Mouse (Mus musculus): ENCODE measurements around the gene Cfd. TPM values are rescaled to one million over a fixed set of nuclear protein-coding genes. Genes with fewer than 3 reads are reported as not detected.

Gene Cfd
- total and polyA plus RNA-seq, 3 experiments: 0.26 TPM; not detected in 2

GRCm38 (mm10) chr10:79926491-79927323, 36.1 kb downstream of the Cfd start, which contains the start of gene Arid3a (continued):
- TF ChIP-seq NRF1 (IDR thresholded peaks at IDR 0.05; ENCODE audit: low read depth, low read length): peak; percentile 81
- TF ChIP-seq USF1 (IDR thresholded peaks at IDR 0.05; ENCODE audit: low read depth, low read length): peak; percentile 37; the same call in 1 of the 2 replicates
- 0 out of 2 replicates have a peak, but pooled peaks have one; percentile 3 for TF ChIP-seq CHD1 (IDR thresholded peaks at IDR 0.05; ENCODE audit: low read depth, low read length)
- peak; percentile 86; the same call in 1 of the 2 replicates for TF ChIP-seq E2F4 (IDR thresholded peaks at IDR 0.05; ENCODE audit: insufficient replicate concordance, low read depth, low read length)
- peak; percentile 69; the same call in 1 of the 2 replicates for TF ChIP-seq POLR2AphosphoS2 (IDR thresholded peaks at IDR 0.05; ENCODE audit: low read depth, low read length)
- TF ChIP-seq ZKSCAN1 (IDR thresholded peaks at IDR 0.05; ENCODE audit: borderline replicate concordance, low read depth, low read length): no peak
- TF ChIP-seq TCF12 (IDR thresholded peaks at IDR 0.05; ENCODE audit: low read depth, low read length): peak; percentile 94
- TF ChIP-seq JUND (conservative IDR thresholded peaks at IDR 0.05; ENCODE audit: low read depth, low read length): no peak
- peak; percentile 80 for TF ChIP-seq MXI1 (IDR thresholded peaks at IDR 0.05; ENCODE audit: low read depth, low read length)
- no peak for TF ChIP-seq ZNF384 (IDR thresholded peaks at IDR 0.05; ENCODE audit: low read depth, low read length)
- TF ChIP-seq SMC3 (IDR thresholded peaks at IDR 0.05; ENCODE audit: low read depth, low read length): peak; percentile 26
- peak; percentile 69 for TF ChIP-seq POLR2A (IDR thresholded peaks at IDR 0.05; ENCODE audit: low read depth, low read length)
- TF ChIP-seq CTCF (conservative IDR thresholded peaks at IDR 0.05 in 1 of 2, IDR thresholded peaks at IDR 0.05 in 1 of 2; ENCODE audit: low read depth in 2 of 2, low read length in 2 of 2): no peak
- no peak for TF ChIP-seq ZC3H11A (IDR thresholded peaks at IDR 0.05; ENCODE audit: low read depth, low read length)
- peak; percentile 83 for TF ChIP-seq ETS1 (conservative IDR thresholded peaks at IDR 0.05; ENCODE audit: low read depth, low read length)
- 0 out of 2 replicates have a peak, but pooled peaks have one; percentile 70 for TF ChIP-seq TBP (conservative IDR thresholded peaks at IDR 0.05; ENCODE audit: low read depth, low read length)
- peak; percentile 79 for TF ChIP-seq MYC (IDR thresholded peaks at IDR 0.05; ENCODE audit: low read depth, low read length)
- no peak; the same call in 1 of the 2 replicates for TF ChIP-seq RAD21 (IDR thresholded peaks at IDR 0.05; ENCODE audit: low read depth, low read length)
- 0 out of 2 replicates have a peak, but pooled peaks have one; percentile 43 for TF ChIP-seq KAT2A (IDR thresholded peaks at IDR 0.05; ENCODE audit: insufficient replicate concordance, low read length)

- dilution Hi-C loops (cut with MboI; ENCODE audit: extremely low pct_ligation_motif_present, extremely low pct_unique_long_range_greater_than_20kb, low sequenced_read_pairs): no loop called here
- TF ChIP-seq E2F4 (IDR thresholded peaks at IDR 0.05; ENCODE audit: insufficient replicate concordance, low read depth, low read length): no peak
- TF ChIP-seq RCOR1 (conservative IDR thresholded peaks at IDR 0.05; ENCODE audit: low read depth, low read length): no peak
- TF ChIP-seq TBP (conservative IDR thresholded peaks at IDR 0.05; ENCODE audit: low read depth, low read length): 0 out of 2 replicates have a peak, but pooled peaks have one; percentile 14
- TF ChIP-seq IRF4 (IDR thresholded peaks at IDR 0.05; ENCODE audit: low read depth, low read length): no peak
- TF ChIP-seq HCFC1 (IDR thresholded peaks at IDR 0.05; ENCODE audit: low read depth, low read length): no peak; the same call in 1 of the 2 replicates
- peak; percentile 43; the same call in 1 of the 2 replicates for TF ChIP-seq ELF1 (IDR thresholded peaks at IDR 0.05; ENCODE audit: low read depth, low read length)
- peak; percentile 69 for TF ChIP-seq NRF1 (IDR thresholded peaks at IDR 0.05; ENCODE audit: low read depth, low read length)
- TF ChIP-seq TCF12 (IDR thresholded peaks at IDR 0.05; ENCODE audit: low read depth, low read length): peak; percentile 11; the same call in 1 of the 2 replicates
- TF ChIP-seq CHD1 (IDR thresholded peaks at IDR 0.05; ENCODE audit: low read depth, low read length): no peak; the same call in 1 of the 2 replicates
- 0 out of 2 replicates have a peak, but pooled peaks have one; percentile 38 for TF ChIP-seq MYC (IDR thresholded peaks at IDR 0.05; ENCODE audit: low read depth, low read length)
- TF ChIP-seq KAT2A (IDR thresholded peaks at IDR 0.05; ENCODE audit: insufficient replicate concordance, low read length): no peak
- TF ChIP-seq ZKSCAN1 (IDR thresholded peaks at IDR 0.05; ENCODE audit: borderline replicate concordance, low read depth, low read length): no peak
- TF ChIP-seq SIN3A (IDR thresholded peaks at IDR 0.05; ENCODE audit: low read length): no peak
- no peak for TF ChIP-seq USF1 (IDR thresholded peaks at IDR 0.05; ENCODE audit: low read depth, low read length)
- TF ChIP-seq MAX (IDR thresholded peaks at IDR 0.05; ENCODE audit: low read length): peak; percentile 40; the same call in 1 of the 2 replicates
- no peak for TF ChIP-seq BHLHE40 (IDR thresholded peaks at IDR 0.05; ENCODE audit: low read depth, low read length)
- peak; percentile 50; the same call in 1 of the 2 replicates for TF ChIP-seq ZMIZ1 (IDR thresholded peaks at IDR 0.05; ENCODE audit: low read depth, low read length)
- peak; percentile 45; the same call in 1 of the 2 replicates for TF ChIP-seq POLR2A (IDR thresholded peaks at IDR 0.05; ENCODE audit: low read depth, low read length)
- TF ChIP-seq ETS1 (conservative IDR thresholded peaks at IDR 0.05; ENCODE audit: low read depth, low read length): 0 out of 2 replicates have a peak, but pooled peaks have one; percentile 25
- TF ChIP-seq USF2 (conservative IDR thresholded peaks at IDR 0.05; ENCODE audit: low read depth, low read length): no peak
- TF ChIP-seq CHD2 (IDR thresholded peaks at IDR 0.05; ENCODE audit: low read length): no peak
- 0 out of 2 replicates have a peak, but pooled peaks have one; percentile 13 for TF ChIP-seq MAZ (IDR thresholded peaks at IDR 0.05; ENCODE audit: low read depth, low read length)
Measured at GRCm38 (mm10) chr10:79927324-79928029, 36.8 kb downstream of the Cfd start.

More at GRCm38 (mm10) chr10:79927324-79928029, 36.8 kb downstream of the Cfd start:
- H3K27me3 ChIP-seq (replicated peaks): no peaks in the 10 kb centered on the region
- H3K79me2 ChIP-seq (replicated peaks; ENCODE audit: control insufficient read depth, extremely low read depth, insufficient read depth, poor library complexity, severe bottlenecking): peaks cover 56% of the 10 kb centered on the region
- H3K4me1 ChIP-seq (ENCODE audit: control insufficient read depth in 1 of 2, insufficient read depth in 2 of 2): peaks cover 9 to 61% of the 10 kb centered on the region in 2 experiments
- H3K36me3 ChIP-seq (replicated peaks in 1 of 2; ENCODE audit: control insufficient read depth in 1 of 2, insufficient read depth in 1 of 2, low read length in 1 of 2): peaks cover 19 to 28% of the 10 kb centered on the region in 2 experiments
- H3K4me2 ChIP-seq (ENCODE audit: insufficient read depth, low read depth, poor library complexity, severe bottlenecking): 0 out of 2 replicates have a peak overlapping the region, but pooled peaks have one; percentile 46
- H3K4me3 ChIP-seq (replicated peaks in 1 of 3; ENCODE audit: low read depth in 2 of 3, low read length in 2 of 3, poor library complexity in 1 of 3): peak overlapping the region; percentile 72 to 96 (median 91)
- peak; percentile 55 for DNase-seq (ENCODE audit: extremely low read depth)
- H3K27ac ChIP-seq (ENCODE audit: insufficient read depth, low read depth): peak overlapping the region; percentile 80
- H3K9ac ChIP-seq (ENCODE audit: insufficient read depth, low read depth): peak overlapping the region; percentile 98
- in situ Hi-C loops (cut with MboI; ENCODE audit: low pct_ligation_motif_present, low pct_unique_long_range_greater_than_20kb, low sequenced_read_pairs): loop anchor here (5.0 kb wide), 2 partner anchors 35 kb away; partner anchors contain the start of genes Cfd and Wdr18
- no peaks in the 10 kb centered on the region for H3K9me3 ChIP-seq (replicated peaks; ENCODE audit: low read length)
